Mouse (Mus musculus): ENCODE results near the gene Hnrnpf. TPM values are rescaled to one million over a fixed set of nuclear protein-coding genes. Genes with fewer than 3 reads are reported as not detected.
A peak's percentile ranks its signal among the peaks of the same experiment; 100 is the strongest.

Gene Hnrnpf
- polyA plus RNA-seq, 1 experiment from 2014 or later, result 839 TPM

DNA sequence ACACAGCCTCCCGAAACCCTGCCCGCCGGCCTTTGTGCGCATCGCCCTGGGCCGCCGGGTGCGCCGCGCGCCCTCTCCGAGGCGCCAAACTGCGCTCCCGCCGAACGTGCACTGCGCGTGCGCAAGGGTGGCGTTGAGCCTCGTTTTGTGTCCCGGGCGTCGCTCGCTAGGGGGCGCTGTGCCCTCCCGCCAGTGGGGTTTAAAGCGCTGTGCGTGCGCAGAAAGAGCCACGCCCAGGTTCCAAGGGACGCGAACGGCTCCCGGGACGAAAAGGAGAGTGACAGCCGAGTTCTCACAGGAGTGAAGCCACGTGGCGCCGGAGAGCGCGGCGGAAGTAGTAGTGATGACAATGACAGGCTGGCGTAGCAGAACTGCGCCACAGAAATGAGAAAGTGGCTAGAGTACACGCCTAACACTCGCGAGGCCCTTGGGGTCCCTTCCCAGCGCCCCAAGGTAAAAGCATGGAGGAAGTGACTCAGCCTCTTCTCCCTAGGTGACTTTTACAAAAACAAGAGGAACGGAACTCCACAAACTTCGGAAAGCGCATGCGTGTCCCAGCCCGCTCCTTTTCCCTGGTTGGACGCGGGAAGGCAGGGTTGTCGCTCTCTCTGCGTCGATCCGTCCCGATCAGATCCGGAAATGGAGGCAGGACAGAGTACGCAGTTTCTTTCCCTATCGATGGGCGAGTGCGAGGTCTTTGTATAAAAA, 20.6 kb upstream of the Hnrnpf start:
- no peaks in the 10 kb centered on the region for H3K27me3 ChIP-seq (ENCODE audit: low read depth, poor library complexity, severe bottlenecking)
- H3K4me3 ChIP-seq, result peak overlapping the region; percentile 59
- DNase-seq (ENCODE audit: low spot score), result peak; percentile 100
- peaks cover 21% of the 10 kb centered on the region for H3K4me1 ChIP-seq
- under 1% methylated on average over 67 of the region's 67 CpGs for WGBS
- no peaks in the 10 kb centered on the region for H3K36me3 ChIP-seq
- no peaks in the 10 kb centered on the region for H3K9me3 ChIP-seq (replicated peaks)
- H3K27ac ChIP-seq (replicated peaks), result peak overlapping the region; percentile 96

DNA sequence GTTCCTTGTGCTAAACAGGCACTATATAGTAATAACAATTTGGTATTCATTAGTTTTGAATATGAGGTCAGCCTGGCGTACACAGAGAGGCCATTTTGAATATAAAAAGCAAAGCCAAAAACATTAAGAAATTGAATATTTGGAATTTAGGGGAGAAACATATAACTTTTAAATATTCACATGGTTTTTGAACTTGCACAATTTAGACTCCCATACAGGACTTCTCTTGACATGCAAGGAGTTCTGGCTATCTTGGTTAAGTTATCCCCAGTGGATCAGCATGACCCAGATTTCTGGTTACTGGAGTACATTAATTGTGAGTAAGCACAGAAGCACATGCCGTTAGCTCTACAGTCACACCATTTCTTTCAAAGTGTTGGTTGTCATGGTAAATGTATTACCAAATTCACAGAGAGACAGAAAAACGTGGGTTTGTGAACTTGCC, 19.7 kb upstream of the Hnrnpf start:
- H3K27me3 ChIP-seq (ENCODE audit: low read depth, poor library complexity, severe bottlenecking), result no peaks in the 10 kb centered on the region
- no peaks in the 10 kb centered on the region for H3K36me3 ChIP-seq
- H3K4me3 ChIP-seq, result peak overlapping the region; percentile 59
- no peak for DNase-seq (ENCODE audit: low spot score)
- no peaks in the 10 kb centered on the region for H3K9me3 ChIP-seq (replicated peaks)
- H3K27ac ChIP-seq (replicated peaks), result peak overlapping the region; percentile 96
- WGBS, result 69% methylated on average over 3 of the region's 3 CpGs
- peaks cover 21% of the 10 kb centered on the region for H3K4me1 ChIP-seq

DNA sequence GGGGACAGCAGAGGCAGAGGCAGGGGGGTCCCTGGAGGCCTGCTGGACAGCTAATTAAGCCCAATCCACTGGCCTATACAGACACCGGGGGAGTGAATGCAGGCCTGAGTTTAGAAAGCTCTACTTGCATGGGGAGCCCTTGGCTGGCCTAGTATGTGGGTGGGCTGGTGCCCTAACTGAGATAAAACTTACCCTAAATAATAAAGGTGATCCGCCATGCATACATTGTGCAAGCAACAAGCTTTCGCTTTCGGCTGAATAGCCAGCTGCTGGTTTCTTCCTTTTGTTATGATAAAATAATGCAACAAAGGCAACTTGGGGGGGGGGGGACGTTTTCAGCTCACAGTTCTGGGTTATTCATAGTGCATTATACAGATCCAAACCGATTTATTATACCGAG, 18.9 kb upstream of the Hnrnpf start:
- H3K27ac ChIP-seq (replicated peaks), result peak overlapping the region; percentile 42
- H3K27me3 ChIP-seq (ENCODE audit: low read depth, poor library complexity, severe bottlenecking), result no peaks in the 10 kb centered on the region
- no peaks in the 10 kb centered on the region for H3K9me3 ChIP-seq (replicated peaks)
- H3K4me1 ChIP-seq, result peaks cover 21% of the 10 kb centered on the region
- DNase-seq (ENCODE audit: low spot score), result peak; percentile 24
- H3K36me3 ChIP-seq, result no peaks in the 10 kb centered on the region
- WGBS, result 63% methylated on average over 7 of the region's 7 CpGs
- no peak overlapping the region for H3K4me3 ChIP-seq

DNA sequence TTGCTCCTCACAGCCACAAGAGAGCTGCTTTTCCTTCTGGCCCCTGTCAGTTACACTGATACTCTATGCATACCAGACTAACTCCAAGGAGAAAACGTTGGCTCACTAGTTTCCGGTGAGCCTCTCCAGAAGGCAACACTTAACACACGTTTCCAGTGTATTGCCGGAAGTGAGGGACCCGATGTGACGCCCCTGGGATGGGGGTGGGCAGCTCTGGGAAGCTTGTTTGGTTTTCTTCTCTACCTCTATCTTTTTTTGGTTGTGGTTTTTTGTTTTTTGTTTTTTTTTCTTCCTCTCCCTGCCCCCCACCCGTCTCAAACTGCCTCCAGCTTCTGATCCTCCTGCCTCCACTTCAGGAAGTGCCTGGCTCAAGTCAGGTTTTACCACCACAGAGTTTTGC, 18.1 kb upstream of the Hnrnpf start:
- H3K36me3 ChIP-seq, result no peaks in the 10 kb centered on the region
- WGBS, result 76% methylated on average over 7 of the region's 7 CpGs
- peaks cover 21% of the 10 kb centered on the region for H3K4me1 ChIP-seq
- H3K27me3 ChIP-seq (ENCODE audit: low read depth, poor library complexity, severe bottlenecking), result no peaks in the 10 kb centered on the region
- H3K27ac ChIP-seq (replicated peaks), result peak overlapping the region; percentile 42
- H3K4me3 ChIP-seq, result no peak overlapping the region
- H3K9me3 ChIP-seq (replicated peaks), result no peaks in the 10 kb centered on the region
- DNase-seq (ENCODE audit: low spot score), result no peak

DNA sequence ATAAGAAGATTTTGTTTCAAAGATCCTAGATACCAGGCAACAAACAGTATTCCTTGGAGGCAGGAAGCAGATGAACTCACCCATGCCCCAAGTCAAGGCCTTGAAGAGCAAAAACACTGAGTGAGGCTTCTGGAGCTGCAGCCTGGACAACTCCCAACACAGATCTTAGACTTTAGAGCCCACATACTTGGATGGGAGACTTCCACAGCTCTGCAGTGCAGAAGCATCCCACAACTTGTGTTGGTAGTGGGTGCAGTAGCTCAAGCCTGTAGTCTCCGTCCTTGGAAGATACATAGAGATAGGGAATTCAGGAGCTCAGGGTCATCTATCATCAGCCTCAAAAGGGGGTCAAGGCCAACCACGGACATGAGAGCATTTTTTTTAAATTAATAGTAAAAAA, 14.2 kb upstream of the Hnrnpf start:
- Histone ChIP-seq H3K4me3 (no peak overlapping the region), H3K27me3 (ENCODE audit: low read depth, poor library complexity, severe bottlenecking) (no peaks in the 10 kb centered on the region), H3K27ac (replicated peaks) (no peak overlapping the region), H3K36me3 (no peaks in the 10 kb centered on the region), H3K4me1 (peaks cover 9% of the 10 kb centered on the region), H3K9me3 (replicated peaks) (no peaks in the 10 kb centered on the region)
- no peak for DNase-seq (ENCODE audit: low spot score)
- 81% methylated on average over 2 of the region's 2 CpGs for WGBS

DNA sequence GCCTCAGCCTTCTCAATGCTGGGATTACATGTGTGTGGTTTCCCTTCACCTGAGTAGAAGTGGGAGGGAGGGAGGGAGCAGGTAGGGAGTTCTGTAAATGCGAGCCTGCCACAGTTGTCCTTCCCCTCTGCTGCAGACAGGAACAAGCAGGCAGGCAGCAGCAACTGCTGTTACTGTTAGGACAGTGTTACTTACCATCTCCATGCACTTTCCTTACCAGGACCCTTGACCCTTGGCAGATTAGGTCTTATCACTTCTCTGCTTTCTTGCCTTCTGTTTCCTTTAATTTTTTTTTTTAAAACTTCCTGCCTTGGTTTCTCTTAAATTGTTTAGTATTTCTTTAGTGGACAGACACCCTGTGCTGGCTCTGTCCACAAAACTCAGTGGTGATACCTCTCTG, 12.1 kb upstream of the Hnrnpf start:
- Histone ChIP-seq H3K27me3 (ENCODE audit: low read depth, poor library complexity, severe bottlenecking) (no peaks in the 10 kb centered on the region), H3K4me3 (no peak overlapping the region), H3K4me1 (peaks cover 4% of the 10 kb centered on the region; the same call in 1 of the 2 replicates), H3K36me3 (no peaks in the 10 kb centered on the region), H3K9me3 (replicated peaks) (no peaks in the 10 kb centered on the region), H3K27ac (replicated peaks) (peak overlapping the region; percentile 46; the same call in 1 of the 2 replicates)
- DNase-seq (ENCODE audit: low spot score), result no peak
- 35% methylated on average over 1 of the region's 1 CpGs for WGBS

DNA sequence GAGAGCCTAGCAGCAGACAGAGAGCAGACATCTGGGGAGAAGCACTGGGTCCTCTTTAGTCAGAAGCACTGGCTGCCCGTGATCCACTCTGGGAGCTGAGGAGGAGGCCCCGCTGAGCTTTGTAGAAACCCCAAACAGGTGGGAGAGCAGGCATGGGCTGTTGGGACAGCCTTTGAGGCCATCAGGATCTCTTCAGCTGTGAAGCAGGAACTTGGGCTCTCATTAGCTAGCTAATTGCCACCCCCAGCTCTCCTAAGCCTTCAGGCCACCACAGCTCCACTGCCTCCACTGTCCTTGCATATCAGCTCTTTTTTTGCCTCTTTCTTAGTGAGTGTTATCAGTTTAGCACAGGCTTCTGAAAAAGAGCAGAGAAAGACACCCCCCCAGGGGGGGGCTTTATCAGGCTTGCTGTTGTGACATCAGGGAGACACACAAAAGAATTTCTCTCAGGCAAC, 11.5 kb upstream of the Hnrnpf start:
- Histone ChIP-seq H3K9me3 (replicated peaks) (no peaks in the 10 kb centered on the region), H3K27ac (replicated peaks) (peak overlapping the region; percentile 46)
- 59% methylated on average over 2 of the region's 2 CpGs for WGBS

DNA sequence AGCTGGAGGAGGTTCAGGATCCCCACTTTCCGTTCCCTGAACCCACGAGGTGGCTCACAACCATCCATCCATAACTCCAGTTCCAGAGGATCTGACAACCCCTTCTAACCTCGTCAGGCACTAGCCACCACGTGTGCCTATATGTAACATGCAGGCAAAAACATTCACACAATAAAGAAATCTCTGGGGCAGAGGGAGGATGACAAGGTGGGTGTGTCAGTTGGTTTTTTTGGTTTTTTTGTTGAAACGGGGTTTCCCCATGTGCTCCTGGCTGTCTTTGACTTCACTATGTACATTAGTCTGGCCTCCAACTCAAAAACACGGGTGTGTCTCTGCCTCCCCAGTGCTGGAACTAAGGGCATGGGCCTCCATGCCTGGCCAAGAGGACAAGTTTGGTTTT, 9.9 kb upstream of the Hnrnpf start:
- Histone ChIP-seq H3K36me3 (no peaks in the 10 kb centered on the region), H3K27me3 (ENCODE audit: low read depth, poor library complexity, severe bottlenecking) (no peaks in the 10 kb centered on the region), H3K9me3 (replicated peaks) (no peaks in the 10 kb centered on the region), H3K4me1 (peaks cover 4% of the 10 kb centered on the region; the same call in 1 of the 2 replicates), H3K4me3 (no peak overlapping the region), H3K27ac (replicated peaks) (no peak overlapping the region)
- no peak for DNase-seq (ENCODE audit: low spot score)
- 88% methylated on average over 6 of the region's 6 CpGs for WGBS

More for the DNA sequence above, 11.5 kb upstream of the Hnrnpf start:
- H3K36me3 ChIP-seq, result no peaks in the 10 kb centered on the region
- DNase-seq (ENCODE audit: low spot score), result no peak
- H3K4me1 ChIP-seq, result peaks cover 4% of the 10 kb centered on the region; the same call in 1 of the 2 replicates
- no peak overlapping the region for H3K4me3 ChIP-seq
- no peaks in the 10 kb centered on the region for H3K27me3 ChIP-seq (ENCODE audit: low read depth, poor library complexity, severe bottlenecking)

DNA sequence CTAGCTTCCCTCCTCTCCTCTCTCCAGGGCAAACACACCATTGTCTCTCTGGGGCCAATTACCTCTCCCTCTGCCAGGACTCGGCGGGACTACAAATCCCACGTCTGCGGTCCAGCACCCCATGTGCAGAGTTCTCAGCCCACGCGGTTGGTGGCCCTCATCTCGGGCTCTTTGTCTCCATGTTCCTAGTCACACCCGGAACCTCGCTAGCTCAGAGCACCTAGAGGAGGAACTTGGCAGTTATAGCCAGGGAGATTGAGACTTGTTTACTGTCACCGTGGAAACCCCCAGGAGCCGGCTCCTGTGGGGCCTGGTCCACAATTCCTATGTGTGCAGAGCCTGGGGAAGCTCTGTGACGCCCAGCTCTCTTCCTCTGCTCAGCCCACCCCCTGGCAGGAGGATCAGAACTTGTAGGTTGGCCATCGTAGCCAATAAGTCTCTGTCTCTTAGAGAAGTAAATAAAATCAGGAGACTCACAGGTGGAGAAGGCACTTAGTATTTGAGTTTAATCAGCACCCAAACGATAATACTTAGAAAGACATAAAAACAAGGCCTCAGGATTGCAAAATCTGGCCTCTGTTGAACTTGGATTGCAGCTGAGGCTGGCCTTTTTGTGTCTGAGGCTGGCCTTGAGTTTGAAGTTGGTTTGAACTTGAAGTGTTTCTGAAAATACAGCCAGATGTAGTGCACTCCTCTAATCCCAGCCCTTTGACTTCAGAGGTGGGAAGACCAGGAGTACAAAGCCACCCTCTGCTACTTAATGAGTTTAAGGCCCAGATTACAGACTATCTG, 8.6 kb upstream of the Hnrnpf start:
- WGBS, result 62% methylated on average over 14 of the region's 14 CpGs

DNA sequence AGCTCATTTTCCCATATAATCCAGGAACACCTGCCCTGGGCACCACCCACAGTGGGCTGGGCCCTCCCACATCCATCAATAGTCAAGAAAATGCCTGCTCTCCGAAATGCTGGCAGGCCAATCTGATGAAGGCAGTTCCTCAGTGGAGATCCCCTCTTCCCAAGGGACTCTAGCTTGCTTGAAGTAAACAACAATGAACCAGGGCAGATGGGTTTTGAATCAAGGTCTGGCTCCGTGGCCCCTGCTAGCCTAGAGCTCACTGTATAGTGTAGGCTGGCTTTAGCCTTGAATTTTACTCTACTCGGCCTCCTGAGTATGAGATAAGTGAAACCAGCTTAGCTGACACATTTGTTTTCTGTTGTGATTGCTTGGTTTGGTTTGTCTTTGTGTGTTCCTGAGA, 7.7 kb upstream of the Hnrnpf start:
- DNase-seq (ENCODE audit: low spot score), result no peak
- no peaks in the 10 kb centered on the region for H3K36me3 ChIP-seq
- no peak overlapping the region for H3K27ac ChIP-seq (replicated peaks)
- 68% methylated on average over 3 of the region's 3 CpGs for WGBS
- H3K4me3 ChIP-seq, result no peak overlapping the region
- no peaks in the 10 kb centered on the region for H3K27me3 ChIP-seq (ENCODE audit: low read depth, poor library complexity, severe bottlenecking)
- H3K9me3 ChIP-seq (replicated peaks), result no peaks in the 10 kb centered on the region
- peaks cover 4% of the 10 kb centered on the region; the same call in 1 of the 2 replicates for H3K4me1 ChIP-seq

More for the DNA sequence above, 8.6 kb upstream of the Hnrnpf start:
- Histone ChIP-seq H3K4me3 (no peak overlapping the region), H3K4me1 (peaks cover 4% of the 10 kb centered on the region; the same call in 1 of the 2 replicates), H3K27me3 (ENCODE audit: low read depth, poor library complexity, severe bottlenecking) (no peaks in the 10 kb centered on the region), H3K27ac (replicated peaks) (no peak overlapping the region; the same call in 1 of the 2 replicates), H3K36me3 (no peaks in the 10 kb centered on the region), H3K9me3 (replicated peaks) (no peaks in the 10 kb centered on the region)
- no peak for DNase-seq (ENCODE audit: low spot score)

DNA sequence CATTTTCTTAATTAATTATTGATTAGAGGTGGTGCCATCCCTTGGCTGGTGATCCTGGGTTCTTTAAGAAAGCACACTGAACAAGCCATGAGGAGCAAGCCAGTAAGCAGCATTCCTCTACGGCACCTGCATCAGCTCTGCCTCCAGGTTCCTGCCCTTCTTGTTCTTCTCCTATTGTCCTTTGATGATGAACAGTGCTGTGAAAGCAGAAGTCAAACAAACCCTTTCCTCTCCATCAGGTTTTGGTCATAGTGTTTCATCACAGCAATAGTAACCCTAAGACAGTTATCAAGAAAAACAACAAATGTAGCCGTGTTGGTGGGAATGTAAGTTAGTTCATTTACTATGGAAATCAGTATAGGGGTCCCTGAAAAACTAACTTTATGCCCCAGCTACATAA, 6.7 kb upstream of the Hnrnpf start:
- Histone ChIP-seq H3K9me3 (replicated peaks) (no peaks in the 10 kb centered on the region), H3K4me3 (no peak overlapping the region), H3K27me3 (ENCODE audit: low read depth, poor library complexity, severe bottlenecking) (no peaks in the 10 kb centered on the region), H3K36me3 (no peaks in the 10 kb centered on the region), H3K4me1 (peaks cover 4% of the 10 kb centered on the region; the same call in 1 of the 2 replicates), H3K27ac (replicated peaks) (no peak overlapping the region)
- DNase-seq (ENCODE audit: low spot score), result no peak
- 94% methylated on average over 2 of the region's 2 CpGs for WGBS

DNA sequence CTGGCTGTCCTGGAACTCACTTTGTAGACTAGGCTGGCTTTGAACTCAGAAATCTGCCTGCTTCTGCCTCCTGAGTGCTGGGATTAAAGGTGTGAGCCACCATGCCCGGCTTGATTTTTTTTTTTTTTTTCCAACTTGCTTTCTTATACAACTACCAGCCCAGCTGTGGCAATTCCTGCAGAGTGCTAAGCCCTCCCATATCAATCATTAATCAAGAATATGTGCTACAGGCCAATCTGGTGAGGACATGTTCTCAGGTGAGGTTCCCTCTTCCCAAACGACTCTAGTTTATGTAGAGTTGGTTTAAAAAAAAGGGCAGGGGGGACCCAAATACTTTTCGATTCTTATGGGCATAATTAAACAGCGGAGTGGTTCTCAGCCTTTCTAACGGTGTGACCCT, 2.3 kb upstream of the Hnrnpf start:
- H3K4me1 ChIP-seq, result no peaks in the 10 kb centered on the region
- DNase-seq (ENCODE audit: low spot score), result no peak
- H3K27ac ChIP-seq (replicated peaks), result no peak overlapping the region
- H3K36me3 ChIP-seq, result no peaks in the 10 kb centered on the region
- WGBS, result 78% methylated on average over 5 of the region's 5 CpGs
- no peak overlapping the region for H3K4me3 ChIP-seq
- H3K9me3 ChIP-seq (replicated peaks), result no peaks in the 10 kb centered on the region
- no peaks in the 10 kb centered on the region for H3K27me3 ChIP-seq (ENCODE audit: low read depth, poor library complexity, severe bottlenecking)

All from midbrain, embryonic 10.5 days (tissue).